Mouse (Mus musculus): ENCODE results near the gene Atp1b2. TPM values are rescaled to one million over a fixed set of nuclear protein-coding genes. Genes with fewer than 3 reads are reported as not detected.

Gene Atp1b2
- 95.2 and 95.8 TPM in 2 replicates for polyA plus RNA-seq (2012; rRNA removed)

DNA sequence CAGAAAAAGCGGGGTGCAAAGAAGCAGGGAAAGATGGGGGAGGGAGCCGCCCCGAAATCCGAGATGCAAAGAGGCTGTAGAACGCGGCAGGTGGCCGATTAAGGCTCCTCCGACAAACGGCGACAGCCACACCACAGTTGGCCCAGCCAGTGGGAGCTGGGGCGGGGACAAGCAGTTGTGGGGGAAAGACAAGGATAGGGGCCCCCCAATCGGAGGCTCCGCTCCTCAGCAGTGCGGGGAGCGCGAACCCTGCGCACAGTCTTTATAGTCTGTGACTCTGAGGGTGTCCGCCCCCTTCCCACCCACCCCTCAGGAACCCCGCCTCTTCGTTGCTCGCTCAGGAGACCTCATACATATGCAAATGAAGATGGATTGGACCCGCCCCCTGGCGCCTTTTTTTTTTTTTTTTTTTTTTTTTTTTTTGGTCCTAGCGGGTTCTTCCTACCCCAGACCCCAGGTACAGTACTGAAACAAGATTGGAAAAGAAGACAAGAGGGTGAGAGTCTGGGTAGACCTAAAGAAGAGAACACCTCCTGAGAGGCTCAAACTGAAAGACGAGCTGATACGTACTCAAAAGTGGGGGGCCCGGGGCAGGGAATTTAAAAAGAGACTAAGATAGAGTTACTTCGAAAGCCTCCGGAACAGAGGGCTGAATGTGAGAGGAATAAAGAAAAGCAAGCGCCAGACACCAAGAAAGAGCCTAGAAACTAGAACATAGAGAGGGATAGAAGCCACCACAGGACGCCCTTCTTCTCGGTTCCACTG, at the start of gene Atp1b2:
Gene Atp1b2, minus strand, starts transcription at position 217 of the 765 bp plus-strand sequence.

GRCm38 (mm10) chr11:69632284-69633089, 26.7 kb upstream of the Atp1b2 start, which contains the start of gene Fxr2:
TSS of gene Fxr2 (plus strand) at chr11:69632990.

DNA sequence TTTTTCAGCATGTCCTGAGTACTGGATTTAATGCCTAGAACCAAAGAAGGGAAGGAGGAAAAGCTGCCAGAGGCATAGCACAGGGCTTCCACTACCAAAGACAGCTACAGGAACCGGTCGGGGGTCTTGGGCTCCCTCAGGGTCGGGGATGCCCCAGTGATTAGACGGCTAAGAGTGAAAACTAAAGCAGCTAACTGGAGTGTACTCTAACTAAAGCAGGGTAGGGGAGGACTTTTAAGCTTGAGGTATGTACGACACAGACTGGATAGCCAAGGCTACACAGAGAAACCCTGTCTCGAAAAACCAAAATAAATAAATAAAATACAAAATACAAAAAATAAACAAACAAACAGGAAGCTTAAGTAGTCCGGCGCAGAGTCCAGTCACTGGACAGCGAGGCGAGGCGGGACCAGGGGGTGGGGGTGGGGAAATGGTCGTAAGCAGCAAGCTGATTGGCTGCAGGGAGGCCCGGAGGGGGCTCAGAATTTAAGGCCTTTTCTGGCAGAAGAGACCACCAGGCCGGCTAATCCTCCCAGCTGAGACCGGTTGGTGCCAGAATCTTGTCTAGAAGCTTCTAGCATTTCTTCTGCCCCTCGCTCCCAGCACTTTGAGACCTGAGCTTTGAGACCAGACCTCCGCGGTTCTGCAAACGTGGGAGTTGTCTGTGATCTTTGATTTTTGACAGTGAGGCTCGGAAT, 16.0 kb upstream of the Atp1b2 start, which contains the start of gene Sat2:
Gene Sat2, plus strand, starts transcription at position 454 of the 698 bp plus-strand sequence.

DNA sequence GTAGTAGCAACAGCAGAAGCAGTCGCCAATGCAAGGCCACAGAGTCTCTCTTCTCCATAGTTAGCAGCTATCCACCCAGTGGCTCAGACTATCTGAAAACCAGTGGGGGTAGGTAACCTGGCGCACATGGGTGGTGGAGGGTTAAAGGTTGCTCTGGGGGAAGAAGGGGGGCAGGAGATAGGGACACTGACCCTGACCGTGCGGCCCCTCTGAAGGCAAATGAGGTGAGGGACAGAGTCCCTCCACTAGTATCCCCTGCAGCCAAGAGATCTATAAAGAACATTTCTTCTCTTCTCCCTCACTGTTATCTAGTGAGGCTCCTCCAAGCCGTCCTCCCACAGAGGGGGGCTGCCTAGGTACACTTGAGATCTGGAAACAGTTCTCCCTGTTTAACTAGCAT, 12.1 kb upstream of the Atp1b2 start, which contains the start of gene Shbg:
Gene Shbg, minus strand, starts transcription at position 101 of the 400 bp plus-strand sequence.

DNA sequence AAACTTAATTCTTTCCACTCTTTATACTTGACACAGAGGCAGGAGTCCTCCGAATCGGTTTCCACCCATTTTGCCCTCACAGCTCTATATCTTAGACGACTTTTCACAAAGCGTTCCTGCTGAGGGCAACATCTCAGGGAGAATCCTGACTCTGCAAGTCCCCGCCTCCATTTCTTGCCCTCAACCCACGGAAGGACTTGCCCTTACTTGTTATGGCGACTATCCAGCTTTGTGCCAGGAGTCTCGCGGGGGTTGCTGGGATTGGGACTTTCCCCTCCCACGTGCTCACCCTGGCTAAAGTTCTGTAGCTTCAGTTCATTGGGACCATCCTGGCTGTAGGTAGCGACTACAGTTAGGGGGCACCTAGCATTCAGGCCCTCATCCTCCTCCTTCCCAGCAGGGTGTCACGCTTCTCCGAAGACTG, 25.6 kb downstream of the Atp1b2 start, which contains the start of the genes Wrap53 and Trp53:
Gene Wrap53, minus strand, starts transcription at position 165 of the 424 bp plus-strand sequence.
Gene Trp53, plus strand, starts transcription at position 269 of the 424 bp plus-strand sequence.

GRCm38 (mm10) chr11:69559851-69560765, 45.6 kb downstream of the Atp1b2 start, which contains the start of gene Efnb3:
TSS of gene Efnb3 (minus strand) at chr11:69560205.

Other genes with a start within 250 kb of the Atp1b2 start
- gene Chd3, start 236.5 kb downstream of the Atp1b2 start, polyA plus RNA-seq (2012; rRNA removed), result 260 and 330 TPM in 2 replicates
- 104 and 131 TPM in 2 replicates for gene Naa38, start 210.5 kb downstream of the Atp1b2 start, polyA plus RNA-seq (2012; rRNA removed)
- gene Cyb5d1, start 210.3 kb downstream of the Atp1b2 start, polyA plus RNA-seq (2012; rRNA removed), result 25.8 and 28.6 TPM in 2 replicates
- 4.4 and 5.5 TPM in 2 replicates for gene Tmem88, start 207.7 kb downstream of the Atp1b2 start, polyA plus RNA-seq (2012; rRNA removed)
- gene Kdm6b, start 192.3 kb downstream of the Atp1b2 start, polyA plus RNA-seq (2012; rRNA removed), result 10.9 and 16.9 TPM in 2 replicates
- gene Dnah2, start 56.8 kb downstream of the Atp1b2 start, polyA plus RNA-seq (2012; rRNA removed), result 9.3 and 9.5 TPM in 2 replicates
- gene Efnb3, start 45.7 kb downstream of the Atp1b2 start, polyA plus RNA-seq (2012; rRNA removed), result 209 and 212 TPM in 2 replicates
- 15.4 and 16.4 TPM in 2 replicates for gene Wrap53, start 25.7 kb downstream of the Atp1b2 start, polyA plus RNA-seq (2012; rRNA removed)
- 63.0 and 69.2 TPM in 2 replicates for gene Trp53, start 25.6 kb downstream of the Atp1b2 start, polyA plus RNA-seq (2012; rRNA removed)
- gene Shbg, start 12.0 kb upstream of the Atp1b2 start, polyA plus RNA-seq (2012; rRNA removed), result not detected in 2 replicates
- 16.5 and 16.9 TPM in 2 replicates for gene Sat2, start 16.1 kb upstream of the Atp1b2 start, polyA plus RNA-seq (2012; rRNA removed)
- gene Fxr2, start 27.0 kb upstream of the Atp1b2 start, polyA plus RNA-seq (2012; rRNA removed), result 121 and 125 TPM in 2 replicates
- gene Sox15, start 49.4 kb upstream of the Atp1b2 start, polyA plus RNA-seq (2012; rRNA removed), result 0.13 TPM in 1 of 2 replicates, not detected in the other
- gene Mpdu1, start 56.7 kb upstream of the Atp1b2 start, polyA plus RNA-seq (2012; rRNA removed), result 125 and 127 TPM in 2 replicates
- gene Cd68, start 60.2 kb upstream of the Atp1b2 start, polyA plus RNA-seq (2012; rRNA removed), result 6.1 and 7.5 TPM in 2 replicates
- gene Eif4a1, start 66.5 kb upstream of the Atp1b2 start, polyA plus RNA-seq (2012; rRNA removed), result 887 and 907 TPM in 2 replicates
- 155 and 168 TPM in 2 replicates for gene Senp3, start 76.1 kb upstream of the Atp1b2 start, polyA plus RNA-seq (2012; rRNA removed)
- 0.79 and 1.1 TPM in 2 replicates for gene Tnfsf13, start 79.8 kb upstream of the Atp1b2 start, polyA plus RNA-seq (2012; rRNA removed)
- gene Tnfsf12, start 89.9 kb upstream of the Atp1b2 start, polyA plus RNA-seq (2012; rRNA removed), result 7.0 and 7.1 TPM in 2 replicates
- 1.2 and 1.5 TPM in 2 replicates for gene Tnfsfm13, start 90.2 kb upstream of the Atp1b2 start, polyA plus RNA-seq (2012; rRNA removed)
- gene Polr2a, start 152.7 kb upstream of the Atp1b2 start, polyA plus RNA-seq (2012; rRNA removed), result 20.4 and 20.9 TPM in 2 replicates
- 0.12 and 0.20 TPM in 2 replicates for gene Slc35g3, start 156.0 kb upstream of the Atp1b2 start, polyA plus RNA-seq (2012; rRNA removed)
- gene Zbtb4, start 160.0 kb upstream of the Atp1b2 start, polyA plus RNA-seq (2012; rRNA removed), result 15.8 and 16.1 TPM in 2 replicates
- gene Chrnb1, start 190.0 kb upstream of the Atp1b2 start, polyA plus RNA-seq (2012; rRNA removed), result 1.6 and 5.2 TPM in 2 replicates
- 23.7 and 27.4 TPM in 2 replicates for gene Fgf11, start 195.9 kb upstream of the Atp1b2 start, polyA plus RNA-seq (2012; rRNA removed)
- 0.13 and 0.25 TPM in 2 replicates for gene Tmem102, start 199.7 kb upstream of the Atp1b2 start, polyA plus RNA-seq (2012; rRNA removed)
- gene Gm39566, start 209.4 kb upstream of the Atp1b2 start, polyA plus RNA-seq (2012; rRNA removed), result not detected in 2 replicates
- not detected in 2 replicates for gene Spem2, start 212.5 kb upstream of the Atp1b2 start, polyA plus RNA-seq (2012; rRNA removed)
- gene Spem1, start 216.2 kb upstream of the Atp1b2 start, polyA plus RNA-seq (2012; rRNA removed), result 1.3 and 1.5 TPM in 2 replicates
- gene Nlgn2, start 231.8 kb upstream of the Atp1b2 start, polyA plus RNA-seq (2012; rRNA removed), result 90.2 and 112 TPM in 2 replicates
- 232 and 256 TPM in 2 replicates for gene Tmem256, start 232.6 kb upstream of the Atp1b2 start, polyA plus RNA-seq (2012; rRNA removed)
- 73.6 and 80.2 TPM in 2 replicates for gene Plscr3, start 240.4 kb upstream of the Atp1b2 start, polyA plus RNA-seq (2012; rRNA removed)